Mouse (Mus musculus): ENCODE results near the gene Pex16. TPM values are rescaled to one million over a fixed set of nuclear protein-coding genes. Genes with fewer than 3 reads are reported as not detected.

Gene Pex16
- polyA plus RNA-seq, 1 experiment, result 36.9 TPM

DNA sequence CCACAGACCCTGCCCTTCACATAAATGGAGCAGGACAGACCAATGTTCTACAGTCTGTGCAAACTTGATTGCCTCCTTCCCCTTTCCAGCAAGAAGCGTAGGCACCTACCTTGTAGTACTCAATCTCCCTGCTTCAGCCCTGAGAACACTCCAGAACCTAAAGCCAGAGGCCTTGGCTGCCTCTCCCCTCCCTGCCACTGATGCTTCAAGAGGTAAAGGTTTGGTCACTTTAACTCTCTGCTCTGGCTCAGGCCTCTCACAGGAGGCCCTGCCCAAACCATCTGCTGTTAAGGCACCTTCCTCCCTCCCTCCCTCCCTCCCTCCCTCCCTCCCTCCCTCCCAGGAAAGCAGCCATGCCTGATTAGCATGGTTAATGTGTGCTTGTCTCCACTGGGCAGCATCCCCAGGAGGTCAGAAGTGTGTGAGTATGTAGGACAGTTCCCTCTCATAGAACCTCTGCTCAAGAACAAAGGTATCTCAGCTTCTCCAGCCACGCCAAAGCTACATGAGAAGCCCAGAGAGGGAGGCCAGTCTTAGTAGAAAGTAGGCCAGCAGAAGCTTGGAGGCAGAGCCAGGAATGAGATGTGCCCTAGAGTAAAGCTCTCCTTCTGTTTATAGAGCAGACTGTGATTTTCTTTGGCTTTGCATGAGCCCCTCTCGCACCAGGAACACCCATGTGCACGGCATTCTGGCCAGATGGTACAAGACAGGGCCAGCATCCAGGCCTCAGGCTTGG is 28.3 kb downstream of the Pex16 start:
- Histone ChIP-seq H3K4me3 (ENCODE audit: extremely low read depth, insufficient read depth, insufficient read length) (no peak overlapping the region), H3K36me3 (ENCODE audit: control insufficient read depth, insufficient read depth, low read length) (no peaks in the 10 kb centered on the region; the same call in 1 of the 2 replicates), H3K4me1 (ENCODE audit: control insufficient read depth, insufficient read depth, insufficient read length) (no peaks in the 10 kb centered on the region), H3K27ac (ENCODE audit: insufficient read depth, low read length) (no peak overlapping the region), H3K27me3 (ENCODE audit: control insufficient read depth, insufficient read depth, low read length) (peaks cover 9% of the 10 kb centered on the region)
- 89% methylated on average over 4 of the region's 4 CpGs for WGBS
- DNase-seq (ENCODE audit: low read depth in 1 of 2, low spot score in 2 of 2), result no peak
- TF ChIP-seq CTCF (IDR thresholded peaks at IDR 0.05; ENCODE audit: extremely low read depth, insufficient read depth, insufficient read length, insufficient replicate concordance), result no peak
- no peak for TF ChIP-seq POLR2A (IDR thresholded peaks at IDR 0.05; ENCODE audit: low read depth, low read length)

DNA sequence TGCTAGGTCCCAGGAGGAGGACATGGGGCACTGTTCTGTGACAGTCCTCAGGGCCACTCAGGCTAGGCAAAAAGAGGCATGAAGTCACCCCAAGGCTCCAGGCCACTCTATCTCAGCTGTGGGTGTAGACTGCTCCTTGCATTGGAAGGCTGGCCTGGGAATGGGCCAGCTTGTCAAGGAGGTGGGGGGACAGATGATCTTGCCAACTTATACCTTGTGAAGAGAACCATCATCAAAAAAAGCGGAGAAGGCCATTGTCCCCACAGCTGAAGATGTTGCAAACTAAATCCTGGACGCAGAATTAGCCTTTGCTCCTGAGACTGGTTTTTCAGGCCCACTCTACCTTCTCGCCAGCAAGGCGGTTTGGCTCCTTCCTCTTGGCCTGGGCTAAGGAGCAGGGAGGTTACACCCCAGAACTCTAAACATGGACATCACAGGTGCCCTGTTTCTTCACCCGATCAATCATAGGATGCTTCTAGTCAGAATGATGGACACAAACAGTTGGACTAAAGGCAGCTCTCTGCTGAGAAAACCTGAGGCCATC is 29.4 kb downstream of the Pex16 start:
- Histone ChIP-seq H3K4me3 (ENCODE audit: extremely low read depth, insufficient read depth, insufficient read length) (no peak overlapping the region), H3K27me3 (ENCODE audit: control insufficient read depth, insufficient read depth, low read length) (peaks cover 9% of the 10 kb centered on the region), H3K4me1 (ENCODE audit: control insufficient read depth, insufficient read depth, insufficient read length) (no peaks in the 10 kb centered on the region), H3K36me3 (ENCODE audit: control insufficient read depth, insufficient read depth, low read length) (peaks cover 6% of the 10 kb centered on the region), H3K27ac (ENCODE audit: insufficient read depth, low read length) (no peak overlapping the region)
- no peak for DNase-seq (ENCODE audit: low read depth in 1 of 2, low spot score in 2 of 2)
- 89% methylated on average over 5 of the region's 5 CpGs for WGBS
- no peak for TF ChIP-seq CTCF (IDR thresholded peaks at IDR 0.05; ENCODE audit: extremely low read depth, insufficient read depth, insufficient read length, insufficient replicate concordance)
- no peak for TF ChIP-seq POLR2A (IDR thresholded peaks at IDR 0.05; ENCODE audit: low read depth, low read length)

DNA sequence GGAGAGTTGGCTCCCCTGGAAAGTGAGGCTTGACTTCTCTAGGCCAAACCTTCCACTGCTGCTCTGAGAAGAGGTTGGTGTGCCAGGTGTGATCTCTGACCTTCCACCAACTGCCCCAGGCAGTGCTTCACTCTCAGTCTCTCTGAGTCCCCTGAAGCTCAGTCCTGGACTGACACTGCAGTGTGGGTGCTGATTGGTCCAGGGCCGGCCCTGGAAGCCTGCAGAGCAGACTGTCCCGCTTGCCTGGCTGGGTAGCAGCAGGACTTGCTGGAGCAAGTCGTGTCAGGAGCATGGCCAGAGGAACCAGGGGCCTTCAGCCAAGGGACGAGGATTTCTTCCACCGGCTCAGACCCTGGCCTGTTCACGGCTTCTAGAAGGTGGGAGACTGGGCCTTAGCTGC is 30.3 kb downstream of the Pex16 start:
- peaks cover 10% of the 10 kb centered on the region for H3K36me3 ChIP-seq (ENCODE audit: control insufficient read depth, insufficient read depth, low read length)
- 90% methylated on average over 6 of the region's 6 CpGs for WGBS
- no peaks in the 10 kb centered on the region for H3K4me1 ChIP-seq (ENCODE audit: control insufficient read depth, insufficient read depth, insufficient read length)
- TF ChIP-seq CTCF (IDR thresholded peaks at IDR 0.05; ENCODE audit: extremely low read depth, insufficient read depth, insufficient read length, insufficient replicate concordance) (no peak), POLR2A (IDR thresholded peaks at IDR 0.05; ENCODE audit: low read depth, low read length) (no peak)
- peaks cover 9% of the 10 kb centered on the region for H3K27me3 ChIP-seq (ENCODE audit: control insufficient read depth, insufficient read depth, low read length)
- DNase-seq (ENCODE audit: low read depth in 1 of 2, low spot score in 2 of 2), result no peak
- no peak overlapping the region for H3K4me3 ChIP-seq (ENCODE audit: extremely low read depth, insufficient read depth, insufficient read length)
- H3K27ac ChIP-seq (ENCODE audit: insufficient read depth, low read length), result no peak overlapping the region

DNA sequence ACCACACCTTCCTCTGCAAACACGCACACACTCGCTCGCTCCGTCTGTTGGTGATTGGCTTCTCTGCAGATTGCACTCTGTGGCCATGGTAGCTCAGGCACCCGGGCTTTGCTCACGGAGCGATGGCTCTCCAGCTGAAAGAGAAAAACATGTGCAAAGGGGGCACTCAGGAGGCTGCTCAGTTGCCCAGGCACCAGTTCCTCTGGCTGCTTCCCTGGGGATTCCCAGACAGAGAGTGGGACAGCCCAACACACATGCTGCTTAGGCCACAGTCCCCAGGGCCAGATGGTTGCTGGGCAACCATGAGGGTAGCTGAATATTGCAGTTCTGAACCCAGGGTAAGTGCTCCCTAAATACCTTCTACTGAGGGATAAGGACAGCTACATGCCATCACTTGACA is 31.2 kb downstream of the Pex16 start:
- Histone ChIP-seq H3K36me3 (ENCODE audit: control insufficient read depth, insufficient read depth, low read length) (peaks cover 14% of the 10 kb centered on the region), H3K4me3 (ENCODE audit: extremely low read depth, insufficient read depth, insufficient read length) (no peak overlapping the region), H3K4me1 (ENCODE audit: control insufficient read depth, insufficient read depth, insufficient read length) (no peaks in the 10 kb centered on the region), H3K27me3 (ENCODE audit: control insufficient read depth, insufficient read depth, low read length) (peaks cover 8% of the 10 kb centered on the region), H3K27ac (ENCODE audit: insufficient read depth, low read length) (no peak overlapping the region)
- 90% methylated on average over 7 of the region's 7 CpGs for WGBS
- no peak for TF ChIP-seq CTCF (IDR thresholded peaks at IDR 0.05; ENCODE audit: extremely low read depth, insufficient read depth, insufficient read length, insufficient replicate concordance)
- no peak for TF ChIP-seq POLR2A (IDR thresholded peaks at IDR 0.05; ENCODE audit: low read depth, low read length)
- DNase-seq (ENCODE audit: low read depth in 1 of 2, low spot score in 2 of 2), result no peak

DNA sequence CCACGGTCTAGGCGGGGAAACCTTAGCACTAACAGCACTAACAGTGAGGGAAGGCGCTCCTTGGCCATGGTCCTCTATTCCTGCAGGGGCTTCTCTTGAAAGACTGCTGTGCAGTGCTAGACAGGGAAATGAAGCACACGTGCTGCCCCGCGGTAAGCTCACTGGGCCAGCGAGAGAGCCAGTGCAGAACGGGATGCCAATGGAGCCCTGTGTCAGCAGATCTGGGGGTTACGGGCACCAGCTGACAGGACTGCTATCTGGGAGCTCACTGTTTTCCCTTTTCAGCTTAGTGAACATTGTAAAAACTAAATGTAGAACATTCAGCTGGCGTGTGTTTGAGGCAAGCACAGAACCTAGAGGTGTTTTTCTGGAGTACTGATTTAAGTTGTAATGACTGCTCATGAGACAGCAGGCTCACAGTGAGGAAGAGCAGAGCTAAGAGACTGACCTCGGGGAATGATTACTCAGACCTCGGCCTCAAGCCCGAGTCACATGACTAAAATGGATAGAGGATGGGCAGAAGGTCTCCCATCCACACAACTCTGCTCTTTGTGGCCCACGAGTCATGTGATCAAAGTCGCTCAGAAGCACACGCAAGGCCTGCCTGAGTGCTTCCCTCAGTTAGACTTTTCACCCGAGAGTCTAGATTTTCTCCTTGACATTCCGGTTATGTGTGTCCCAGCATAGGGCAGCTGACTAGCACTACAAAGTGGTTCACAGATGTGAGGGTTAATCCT is 34.0 kb downstream of the Pex16 start:
- Histone ChIP-seq H3K27ac (ENCODE audit: insufficient read depth, low read length) (no peak overlapping the region), H3K4me3 (ENCODE audit: extremely low read depth, insufficient read depth, insufficient read length) (no peak overlapping the region), H3K36me3 (ENCODE audit: control insufficient read depth, insufficient read depth, low read length) (peaks cover 31% of the 10 kb centered on the region), H3K27me3 (ENCODE audit: control insufficient read depth, insufficient read depth, low read length) (no peaks in the 10 kb centered on the region), H3K4me1 (ENCODE audit: control insufficient read depth, insufficient read depth, insufficient read length) (no peaks in the 10 kb centered on the region)
- DNase-seq (ENCODE audit: low read depth in 1 of 2, low spot score in 2 of 2), result no peak
- TF ChIP-seq POLR2A (IDR thresholded peaks at IDR 0.05; ENCODE audit: low read depth, low read length) (no peak), CTCF (IDR thresholded peaks at IDR 0.05; ENCODE audit: extremely low read depth, insufficient read depth, insufficient read length, insufficient replicate concordance) (no peak)
- WGBS, result 95% methylated on average over 18 of the region's 18 CpGs

DNA sequence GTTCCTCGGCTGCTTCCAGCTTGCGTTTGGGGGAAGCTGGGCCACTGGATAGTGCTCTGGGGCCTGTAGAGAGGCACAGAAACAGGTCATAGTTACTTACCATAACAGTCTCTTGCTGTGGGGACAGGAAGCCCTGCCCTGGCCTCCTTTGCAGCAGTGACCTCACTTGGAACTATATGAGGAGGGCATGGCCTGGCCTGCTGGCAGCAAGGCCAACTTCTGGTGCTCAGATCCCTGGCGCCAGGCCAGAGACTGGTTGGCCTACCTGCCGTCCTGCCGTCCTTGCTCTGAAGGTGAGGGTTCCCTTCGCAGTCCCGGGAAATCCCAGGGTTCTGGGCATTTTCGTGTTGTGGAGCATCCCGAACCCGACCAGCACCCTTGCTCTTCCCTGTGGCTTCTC is 37.2 kb downstream of the Pex16 start:
- H3K27me3 ChIP-seq (ENCODE audit: control insufficient read depth, insufficient read depth, low read length), result no peaks in the 10 kb centered on the region
- WGBS, result 95% methylated on average over 10 of the region's 10 CpGs
- no peaks in the 10 kb centered on the region for H3K4me1 ChIP-seq (ENCODE audit: control insufficient read depth, insufficient read depth, insufficient read length)
- no peak overlapping the region for H3K4me3 ChIP-seq (ENCODE audit: extremely low read depth, insufficient read depth, insufficient read length)
- peaks cover 46% of the 10 kb centered on the region for H3K36me3 ChIP-seq (ENCODE audit: control insufficient read depth, insufficient read depth, low read length)
- H3K27ac ChIP-seq (ENCODE audit: insufficient read depth, low read length), result no peak overlapping the region
- TF ChIP-seq POLR2A (IDR thresholded peaks at IDR 0.05; ENCODE audit: low read depth, low read length), result no peak
- no peak for DNase-seq (ENCODE audit: low read depth in 1 of 2, low spot score in 2 of 2)

Data from spleen, adult 2 months (tissue).